Mouse (Mus musculus): Measurements from ENCODE around the gene Rcc1.
"Not testable (repeated sequence)": the region's sequence is repeated elsewhere in the genome, so short reads cannot be mapped to it uniquely, and the experiment has no call there.

Rcc1 gene

GRCm38 (mm10) chr4:132311801-132312200 is 41.6 kb downstream of the Rcc1 start:
- no peak for DNase-seq (ENCODE audit: low spot score)

- DNase-seq (ENCODE audit: low spot score) = no peak
Observed at GRCm38 (mm10) chr4:132311209-132311608, 42.2 kb downstream of the Rcc1 start.

GRCm38 (mm10) chr4:132309849-132310472 is 43.4 kb downstream of the Rcc1 start:
- no peak for DNase-seq (ENCODE audit: low spot score)

- no peak for DNase-seq (ENCODE audit: low spot score)
Observed at GRCm38 (mm10) chr4:132309140-132309848, 44.1 kb downstream of the Rcc1 start.

GRCm38 (mm10) chr4:132308437-132309139 is 44.8 kb downstream of the Rcc1 start:
- peak; percentile 83 for DNase-seq (ENCODE audit: low spot score)

GRCm38 (mm10) chr4:132306004-132306403 is 47.4 kb downstream of the Rcc1 start:
- DNase-seq (ENCODE audit: low spot score) = no peak

GRCm38 (mm10) chr4:132305276-132305675 is 48.1 kb downstream of the Rcc1 start:
- DNase-seq (ENCODE audit: low spot score) = no peak

- not testable (repeated sequence) for DNase-seq (ENCODE audit: low spot score)
Observed at GRCm38 (mm10) chr4:132303484-132303883, 49.9 kb downstream of the Rcc1 start.

- DNase-seq (ENCODE audit: low spot score) = peak; percentile 39
Observed at GRCm38 (mm10) chr4:132302939-132303479, 50.4 kb downstream of the Rcc1 start, which contains the start of gene Rab42. Gene Rab42, minus strand, starts transcription at chr4:132303385.

GRCm38 (mm10) chr4:132301965-132302938 is 51.2 kb downstream of the Rcc1 start:
- no peak for DNase-seq (ENCODE audit: low spot score)

GRCm38 (mm10) chr4:132301486-132301885 is 51.9 kb downstream of the Rcc1 start:
- DNase-seq (ENCODE audit: low spot score) = no peak

- DNase-seq (ENCODE audit: low spot score) = no peak
Observed at GRCm38 (mm10) chr4:132299849-132300248, 53.6 kb downstream of the Rcc1 start.

GRCm38 (mm10) chr4:132295696-132296390 is 57.6 kb downstream of the Rcc1 start:
- DNase-seq (ENCODE audit: low spot score) = no peak

- DNase-seq (ENCODE audit: low spot score) = no peak
Observed at GRCm38 (mm10) chr4:132293682-132294240, 59.6 kb downstream of the Rcc1 start.

GRCm38 (mm10) chr4:132292988-132293387 is 60.4 kb downstream of the Rcc1 start:
- peak; percentile 39 for DNase-seq (ENCODE audit: low spot score)

- no peak for DNase-seq (ENCODE audit: low spot score)
Observed at GRCm38 (mm10) chr4:132291624-132292335, 61.6 kb downstream of the Rcc1 start.

GRCm38 (mm10) chr4:132291056-132291455 is 62.3 kb downstream of the Rcc1 start:
- DNase-seq (ENCODE audit: low spot score) = no peak

GRCm38 (mm10) chr4:132288840-132289239 is 64.6 kb downstream of the Rcc1 start:
- DNase-seq (ENCODE audit: low spot score) = not testable (repeated sequence)
